Mouse (Mus musculus) neutrophil, adult 83 days (primary cell): ENCODE data around the gene Gm5861. TPM values are rescaled to one million over a fixed set of nuclear protein-coding genes. Genes with fewer than 3 reads are reported as not detected.

Source experiments
- total RNA-seq, 2 experiments: library from RNA; stranded (reverse); gene quantifications; one replicate each; pipeline ENCODE4 v1.2.4; 2023

Gene Gm5861
- total RNA-seq: not detected

GRCm38 (mm10) chr5:11182772-11183171 is at the start of gene Gm5861:
TSS of gene Gm5861 (plus strand) at chr5:11183072.

Other genes with a start within 250 kb of the Gm5861 start
- gene Gm8871, start 235.3 kb upstream of the Gm5861 start, total RNA-seq: not detected
- not detected for gene Gm8857, start 235.3 kb upstream of the Gm5861 start, total RNA-seq
- gene Gm8879, start 55.4 kb upstream of the Gm5861 start, total RNA-seq: not detected
- not detected for gene Gm8890, start 73.0 kb downstream of the Gm5861 start, total RNA-seq
- not detected for gene Speer1, start 158.4 kb downstream of the Gm5861 start, total RNA-seq
- not detected for gene Gm8897, start 233.3 kb downstream of the Gm5861 start, total RNA-seq